Mouse (Mus musculus): ENCODE data around the gene Far1.
A peak's percentile ranks its signal among the peaks of the same experiment; 100 is the strongest.

The Far1 gene

DNA sequence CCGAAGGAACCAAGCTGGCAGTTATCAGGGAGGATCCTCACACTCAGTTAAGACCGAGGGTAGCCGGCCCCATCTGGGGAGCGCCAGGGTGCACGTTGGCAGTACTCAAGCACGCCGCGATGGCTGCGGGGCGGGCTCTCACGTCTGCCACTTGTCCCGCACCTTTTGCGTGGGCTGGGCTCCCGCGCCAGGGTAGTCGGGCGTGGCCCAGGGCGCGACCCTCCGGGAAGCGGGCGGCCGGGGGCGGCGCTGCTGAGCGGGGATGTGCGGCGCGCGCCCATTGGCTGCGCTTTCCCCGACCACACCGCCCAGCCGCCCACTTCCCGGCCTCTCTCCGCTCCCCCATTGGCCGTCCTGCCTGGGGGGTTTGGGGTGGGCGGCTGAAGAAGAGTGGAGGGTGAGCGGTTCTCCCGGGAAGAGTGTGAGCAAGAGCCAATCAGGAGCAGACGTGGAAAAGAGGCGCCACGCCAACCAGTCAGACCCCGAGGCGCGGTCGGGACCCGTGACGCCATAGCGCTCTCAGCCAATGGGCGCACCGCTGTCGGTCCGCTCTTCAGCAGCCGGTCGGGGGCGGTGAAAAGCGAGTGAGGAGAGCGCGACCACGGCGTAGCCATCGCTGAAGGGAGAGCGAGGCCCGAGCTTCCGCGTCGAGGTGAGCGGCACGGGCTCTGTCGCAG lies at the start of gene Far1:
Gene Far1, plus strand, starts transcription at position 549 of the 677 bp plus-strand sequence.
- peak; percentile 98 for DNase-seq

DNA sequence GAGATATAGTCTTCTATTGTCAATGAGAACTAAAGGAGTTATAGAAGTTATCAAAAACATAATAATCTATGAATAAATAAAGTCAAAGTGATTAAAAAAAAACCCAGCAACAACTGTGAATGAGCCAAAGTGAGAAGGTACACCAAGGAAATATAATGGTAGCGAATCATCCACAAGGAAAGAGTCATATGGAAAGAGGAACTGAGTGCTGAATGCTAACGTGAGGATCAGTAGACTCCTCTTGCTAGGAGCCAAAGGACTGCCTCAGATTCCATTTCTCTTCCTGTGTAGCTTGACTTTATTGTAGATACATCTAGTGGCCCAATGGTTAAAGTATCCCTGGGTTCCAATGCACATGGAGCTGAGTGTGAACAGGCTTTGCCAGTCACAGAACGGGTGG lies 45.3 kb upstream of the Far1 start:
- no peak for DNase-seq

DNA sequence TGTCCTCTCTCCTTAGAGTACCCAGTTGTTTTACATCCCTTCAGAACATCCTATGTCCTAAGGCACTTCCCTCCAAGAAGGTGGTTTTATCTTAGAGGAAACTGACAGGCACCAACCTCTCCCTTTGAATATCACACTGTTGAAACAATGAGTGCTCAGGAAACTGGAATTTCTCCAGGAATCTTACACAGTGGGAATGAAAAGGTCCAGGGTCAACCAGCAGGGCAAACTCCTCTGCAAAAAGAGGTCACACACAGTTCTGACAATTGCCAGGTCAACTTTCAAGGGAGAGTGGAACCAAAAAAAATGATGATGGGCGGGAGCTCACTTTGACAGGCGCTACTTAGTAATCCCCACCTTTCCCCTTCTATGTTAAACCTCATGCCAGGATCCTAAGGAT lies 43.0 kb upstream of the Far1 start:
- DNase-seq, result no peak

DNA sequence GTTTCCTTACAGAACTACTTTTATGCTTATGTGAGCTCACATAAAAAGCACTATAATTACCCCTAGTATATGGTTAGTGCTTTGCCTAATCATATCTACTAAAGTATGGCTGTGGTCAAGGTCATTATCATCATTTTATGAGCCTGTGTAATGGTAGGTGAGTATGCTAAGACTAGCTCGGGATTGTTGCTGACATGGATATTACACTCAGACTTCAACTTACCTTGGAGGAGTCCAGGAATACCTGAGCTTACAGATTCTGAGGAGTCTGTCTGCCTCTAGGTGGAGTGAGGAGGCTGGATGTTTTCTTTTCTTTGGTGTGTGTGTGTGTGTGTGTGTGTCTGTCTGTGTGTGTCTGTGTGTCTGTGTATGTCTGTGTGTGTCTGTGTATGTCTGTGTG lies 42.0 kb upstream of the Far1 start:
- no peak for DNase-seq

DNA sequence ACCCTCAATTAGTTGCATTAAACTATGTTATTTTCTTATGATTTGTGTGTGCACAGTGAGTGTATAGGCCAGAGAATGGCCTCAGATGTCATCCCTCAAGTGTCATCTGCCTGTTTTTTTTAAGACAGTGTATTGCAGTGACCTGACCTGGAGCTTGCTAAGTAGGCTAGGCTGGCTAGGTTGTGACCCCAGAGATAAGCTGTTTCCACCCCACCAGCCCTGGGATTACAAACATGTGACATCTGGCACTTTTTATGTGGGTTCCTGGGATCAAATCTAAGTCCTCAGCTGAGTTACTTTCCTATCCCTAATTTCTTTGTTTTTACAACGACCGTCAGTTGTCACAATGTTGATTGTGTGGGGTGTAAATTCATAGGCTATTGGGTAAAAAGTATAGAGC lies 17.8 kb upstream of the Far1 start:
- no peak for DNase-seq

DNA sequence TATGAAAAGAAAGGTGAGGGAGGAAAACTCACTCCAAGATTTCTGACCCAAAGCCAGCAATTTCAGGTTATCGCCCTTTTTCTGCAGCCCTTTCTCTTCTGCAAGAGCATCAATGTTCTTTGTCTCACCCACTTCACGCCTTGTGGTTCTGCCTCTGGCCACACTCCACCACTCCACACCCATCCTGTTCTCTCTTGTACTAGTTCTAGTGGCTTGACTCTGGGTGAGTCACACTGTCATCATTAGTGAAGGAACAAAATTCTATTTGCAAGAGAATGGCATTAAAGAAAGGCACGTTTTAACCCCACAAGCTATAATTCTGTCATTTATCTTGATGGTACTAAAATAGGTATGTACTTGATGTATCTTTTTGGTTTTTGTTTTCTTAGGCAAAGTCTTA lies 15.2 kb upstream of the Far1 start:
- DNase-seq, result no peak

DNA sequence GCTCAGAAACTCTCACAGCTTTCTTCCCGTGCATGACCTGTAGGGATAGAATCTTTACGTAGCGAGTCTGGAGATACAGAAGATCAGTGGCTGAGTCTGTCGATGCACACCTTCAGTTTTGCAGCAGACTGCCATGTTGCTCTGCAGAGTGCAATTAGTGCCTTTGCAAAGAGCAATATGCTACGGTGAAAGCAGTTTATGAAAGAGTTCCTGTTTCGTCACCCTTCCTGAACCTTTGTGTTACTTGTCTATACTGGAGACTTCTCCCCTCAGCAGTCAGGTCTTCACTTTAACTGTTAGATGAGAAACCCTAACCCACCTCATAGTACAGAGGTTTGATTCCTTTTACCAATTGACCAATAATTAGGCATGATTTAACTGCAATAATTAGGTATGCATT lies 13.8 kb upstream of the Far1 start:
- DNase-seq, result no peak

DNA sequence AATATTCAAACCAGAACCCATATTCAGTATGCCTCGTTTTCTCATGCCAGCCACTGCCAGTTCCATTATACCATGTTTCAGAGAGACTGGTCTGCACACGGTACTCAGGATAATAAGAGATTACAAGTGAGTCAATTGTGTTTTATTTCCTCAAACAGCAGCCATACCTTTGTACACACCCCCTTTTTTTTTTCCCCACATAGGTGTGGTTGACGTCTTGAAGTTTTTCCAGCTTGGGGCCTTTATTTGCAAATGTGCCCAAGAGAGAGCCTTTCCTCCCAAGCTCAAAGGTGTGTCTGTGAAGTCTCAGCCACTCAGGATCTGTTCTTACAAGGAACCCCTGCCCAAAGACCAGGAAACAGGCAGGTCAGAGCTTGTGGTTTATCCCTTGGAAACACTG lies 11.2 kb upstream of the Far1 start:
- no peak for DNase-seq

DNA sequence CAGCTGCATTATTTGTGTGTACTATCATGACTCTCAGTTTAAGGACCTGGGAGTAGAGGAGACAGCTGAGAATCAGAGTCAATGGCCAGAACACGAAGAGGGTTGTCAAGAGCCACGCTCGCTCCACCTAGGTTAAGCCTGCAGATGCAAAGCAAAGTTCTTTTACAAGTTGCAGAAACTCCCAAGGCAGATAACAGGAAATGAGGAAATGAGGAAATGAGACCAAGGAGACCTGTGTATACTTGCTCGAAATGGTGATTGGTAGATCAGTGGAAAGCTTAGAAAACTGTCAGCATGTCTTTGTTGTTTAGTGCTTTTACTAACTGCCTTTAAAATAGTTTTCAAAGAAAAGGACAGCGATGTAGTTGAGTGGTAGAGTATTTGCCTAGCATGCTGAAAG lies 8.6 kb upstream of the Far1 start:
- DNase-seq, result no peak

DNA sequence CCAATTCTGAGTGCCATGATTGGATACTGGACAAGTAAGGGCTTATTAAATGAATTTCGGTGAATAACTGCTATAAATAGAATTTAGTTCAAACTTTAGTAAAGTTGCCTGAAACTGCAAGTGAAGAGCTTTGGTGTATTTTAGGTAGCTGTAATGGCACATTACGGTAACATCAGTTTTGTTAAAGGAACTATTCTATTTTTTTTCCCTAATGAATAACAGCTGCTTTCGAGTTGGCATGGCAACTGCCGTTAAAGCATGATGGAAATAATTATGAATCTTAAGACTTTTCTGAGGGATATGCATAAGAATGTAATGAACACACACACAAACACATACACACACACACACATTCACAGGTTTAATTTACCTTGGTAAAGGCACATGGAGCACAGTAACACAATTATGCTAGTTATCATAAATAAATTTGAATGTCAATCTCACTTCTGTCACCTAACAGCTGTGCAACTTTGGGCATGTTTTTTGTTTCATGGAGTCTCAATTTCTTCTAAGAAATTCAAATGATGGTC lies 8.1 kb upstream of the Far1 start:
- DNase-seq, result no peak

DNA sequence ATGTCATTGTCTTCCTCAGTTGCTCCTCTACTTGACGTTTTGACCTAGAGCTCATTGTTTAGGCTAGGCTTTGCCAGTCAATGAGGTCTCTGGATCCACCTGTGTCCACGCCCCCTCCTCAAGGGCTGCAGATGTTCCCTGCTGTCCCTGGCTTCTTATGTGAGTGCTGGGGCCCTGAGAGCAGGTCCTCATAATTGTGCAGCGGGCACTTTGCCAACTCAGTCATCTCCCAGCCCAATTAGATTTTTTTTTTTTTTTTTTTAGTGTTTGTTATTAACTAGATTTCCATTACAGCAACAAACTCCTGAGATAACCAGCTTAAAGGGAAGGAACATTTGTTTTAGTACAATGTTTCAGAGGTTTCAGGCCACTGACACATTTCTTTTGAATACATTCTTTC lies 5.8 kb upstream of the Far1 start:
- no peak for DNase-seq

DNA sequence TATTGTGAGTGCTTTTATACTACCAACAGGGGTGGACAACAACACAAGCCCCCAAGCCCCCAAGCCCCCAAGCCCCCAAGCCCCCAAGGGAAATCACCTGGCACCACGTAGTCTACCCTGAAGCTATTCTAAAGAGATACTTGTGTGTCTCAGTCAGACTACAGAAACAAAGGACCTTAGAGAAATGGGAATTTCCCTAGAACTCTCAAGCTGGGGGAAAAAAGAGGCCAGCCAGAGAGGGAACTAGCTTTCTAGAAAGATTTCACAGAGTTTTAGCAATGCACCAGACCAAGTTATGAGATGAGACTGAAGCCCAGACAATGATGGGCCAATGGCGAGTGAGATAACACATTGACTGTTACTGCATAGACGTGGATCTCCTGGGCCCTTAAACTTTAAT lies 2.2 kb upstream of the Far1 start:
- DNase-seq, result no peak

DNA sequence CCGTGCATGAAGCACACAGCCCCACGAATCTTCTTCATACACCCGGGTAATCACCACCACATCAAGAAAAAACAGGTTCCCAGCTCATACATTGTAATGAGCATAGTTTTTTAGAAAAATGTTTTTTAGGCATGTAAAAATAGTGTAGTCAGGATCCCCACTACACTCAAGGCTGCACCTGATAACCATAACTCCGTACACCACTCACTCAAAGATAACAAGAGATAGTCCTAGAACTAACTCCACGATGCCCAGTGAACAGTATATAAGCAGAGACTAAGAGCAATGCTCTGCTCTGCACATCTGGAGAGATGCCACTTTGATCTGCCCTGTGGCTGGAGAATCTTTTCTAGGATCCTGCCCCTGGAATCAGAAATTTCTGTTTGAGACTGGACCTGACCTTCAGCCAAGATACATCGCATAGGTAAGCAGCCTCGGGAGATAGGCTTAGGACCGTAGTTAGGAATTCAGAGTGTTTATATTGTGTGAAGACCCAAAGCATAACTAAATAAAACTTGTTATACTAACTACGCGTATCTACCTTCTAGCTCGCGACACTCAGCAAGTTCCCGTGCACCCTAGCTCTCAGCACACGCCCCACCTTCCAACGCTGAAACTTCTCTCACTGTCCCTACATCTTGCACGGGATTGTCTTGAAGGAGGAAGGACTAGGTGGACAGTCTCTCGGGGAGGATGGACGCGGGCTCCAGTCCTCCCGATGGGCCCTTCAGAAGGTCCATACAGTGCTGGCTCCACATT lies 928 bp upstream of the Far1 start:
- no peak for DNase-seq

DNA sequence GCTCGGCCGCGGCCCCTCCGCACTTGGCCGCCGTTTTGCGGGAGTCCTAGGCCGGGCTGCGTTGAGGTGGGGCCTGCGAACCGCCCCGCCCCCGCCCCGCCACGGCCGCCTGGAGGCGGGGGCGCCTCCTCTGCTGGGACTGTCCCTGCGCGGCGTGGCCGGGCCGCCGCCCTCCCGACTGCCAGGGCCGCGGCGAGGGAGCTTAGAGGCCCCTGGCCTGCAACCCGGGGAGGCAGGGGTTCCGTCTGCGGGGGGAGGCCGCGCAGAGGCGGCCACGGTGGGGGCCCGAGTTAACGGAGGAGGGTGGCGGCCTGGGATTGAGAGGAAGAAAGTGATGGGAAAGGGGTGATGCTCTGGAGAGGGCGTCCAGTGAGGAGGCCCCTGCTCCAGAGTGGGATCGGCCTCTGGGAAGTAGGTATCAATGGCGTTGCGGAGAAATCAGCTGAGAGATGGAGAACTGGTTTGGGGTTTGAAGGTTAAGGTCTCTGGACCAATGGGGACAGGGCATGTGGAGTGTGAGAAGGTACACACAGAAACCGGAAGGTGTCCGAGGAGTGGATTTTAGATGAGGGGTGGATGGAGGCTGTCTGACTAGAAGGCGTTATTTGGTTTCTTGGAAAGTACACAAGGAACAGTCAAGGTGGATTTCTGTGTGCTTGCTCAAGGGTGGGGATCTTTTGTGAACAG lies 472 bp downstream of the Far1 start:
- peak; percentile 56 for DNase-seq

DNA sequence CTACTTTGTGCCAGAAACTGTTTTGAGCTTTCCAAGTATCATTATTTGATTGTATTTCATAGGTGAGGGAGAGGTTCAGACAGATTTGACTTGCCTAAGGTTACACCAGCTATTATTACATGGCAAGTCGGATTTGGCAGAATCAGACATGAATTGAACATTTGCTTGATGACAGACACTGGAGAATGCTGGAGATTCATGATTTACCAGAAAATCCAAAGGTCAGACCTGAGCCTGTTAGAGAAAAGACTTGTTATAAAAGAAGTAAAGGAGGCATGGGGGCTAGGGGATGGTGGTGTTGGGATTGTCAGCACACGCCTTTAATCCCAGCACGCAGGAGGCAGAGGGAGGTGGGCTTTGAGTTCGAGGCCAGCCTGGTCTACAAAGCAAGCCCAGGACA lies 2.2 kb downstream of the Far1 start:
- DNase-seq, result no peak

DNA sequence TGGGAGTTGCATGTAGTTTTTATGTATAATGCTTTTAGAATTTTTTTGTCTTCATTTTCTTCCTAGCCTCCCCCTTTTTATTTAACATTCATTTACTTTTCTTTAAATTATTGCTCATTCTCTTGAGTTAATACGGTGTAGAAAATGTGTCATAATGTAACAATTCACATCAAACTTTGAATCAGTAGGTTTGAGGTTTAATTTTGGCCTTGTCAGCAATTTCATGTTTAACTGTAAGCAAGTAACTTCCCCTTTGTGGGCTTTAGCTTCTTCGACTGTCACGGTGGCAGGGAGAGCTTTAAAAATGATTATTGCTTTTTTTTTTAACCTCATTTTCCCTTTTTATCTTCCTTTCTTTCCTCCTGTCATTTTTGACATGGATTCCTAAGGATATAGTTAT lies 4.8 kb downstream of the Far1 start:
- DNase-seq, result no peak

DNA sequence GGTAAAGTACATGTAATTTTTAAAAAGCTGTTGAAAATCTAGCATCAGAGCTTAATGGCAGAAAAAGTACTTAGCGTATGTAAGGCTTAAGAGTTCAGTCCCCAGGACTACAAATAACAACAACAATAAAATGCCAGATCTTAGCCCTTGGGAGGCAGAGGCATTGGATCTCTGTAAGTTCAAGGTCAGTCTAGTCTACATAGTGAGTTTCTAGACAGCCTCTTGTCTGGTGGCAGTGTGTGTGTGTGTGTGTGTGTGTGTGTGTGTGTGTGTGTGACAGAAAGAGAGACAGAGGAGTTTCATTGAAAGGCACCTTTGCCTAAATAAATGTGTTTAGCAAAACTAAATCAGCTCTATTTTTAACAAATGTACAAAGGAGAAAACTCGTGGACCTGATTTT lies 5.3 kb downstream of the Far1 start:
- DNase-seq, result no peak

DNA sequence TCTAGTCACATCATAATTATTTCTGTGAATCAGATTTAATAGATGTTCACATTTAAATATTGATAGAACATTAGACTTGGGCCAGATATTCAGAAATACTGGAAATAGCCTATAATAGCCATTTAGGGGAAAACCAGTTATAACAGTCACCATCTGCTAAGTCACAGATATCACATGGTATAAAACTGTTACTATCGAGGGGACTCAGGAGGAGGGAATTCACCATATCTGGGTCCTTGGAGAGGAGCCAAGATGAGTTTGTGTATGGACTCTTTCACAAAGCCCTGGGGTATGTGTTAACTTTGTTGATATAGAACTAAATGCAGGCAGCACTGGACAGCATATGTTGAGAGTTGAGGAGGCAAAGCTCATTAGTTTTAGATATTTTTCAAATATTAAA lies 29.5 kb downstream of the Far1 start:
- DNase-seq, result no peak

DNA sequence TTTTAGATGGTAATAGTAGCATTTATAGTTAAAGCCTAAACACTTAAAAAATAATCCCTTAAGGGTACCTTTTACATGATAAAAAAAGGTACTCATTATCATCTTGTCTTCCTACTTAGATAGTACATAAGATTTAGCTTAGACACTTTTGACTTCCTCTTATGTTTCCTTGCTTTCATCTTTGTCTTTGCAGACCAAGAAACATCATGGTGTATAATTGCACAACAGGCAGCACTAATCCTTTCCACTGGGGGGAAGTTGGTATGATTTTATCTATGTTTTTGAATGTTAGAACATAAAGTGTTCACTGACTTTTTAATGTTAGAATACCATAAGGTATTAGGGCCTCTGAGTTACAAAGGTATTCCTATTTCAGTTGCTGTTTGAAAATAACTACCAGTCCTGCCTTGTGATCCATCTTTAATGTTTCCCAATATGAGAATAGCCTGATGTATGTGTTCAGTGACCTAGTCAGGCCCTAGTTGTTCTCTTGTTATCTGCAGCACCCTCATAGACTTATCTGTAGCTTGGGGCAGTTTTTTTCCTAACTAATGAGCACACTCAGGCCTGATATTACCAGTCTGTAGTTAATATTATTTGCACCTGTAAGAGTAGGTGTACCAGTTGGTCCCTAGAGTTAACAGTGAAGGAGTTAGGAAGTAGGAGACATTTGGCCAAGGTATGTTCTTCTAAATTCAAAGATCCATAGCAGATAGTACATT lies 38.3 kb downstream of the Far1 start:
- DNase-seq, result no peak

DNA sequence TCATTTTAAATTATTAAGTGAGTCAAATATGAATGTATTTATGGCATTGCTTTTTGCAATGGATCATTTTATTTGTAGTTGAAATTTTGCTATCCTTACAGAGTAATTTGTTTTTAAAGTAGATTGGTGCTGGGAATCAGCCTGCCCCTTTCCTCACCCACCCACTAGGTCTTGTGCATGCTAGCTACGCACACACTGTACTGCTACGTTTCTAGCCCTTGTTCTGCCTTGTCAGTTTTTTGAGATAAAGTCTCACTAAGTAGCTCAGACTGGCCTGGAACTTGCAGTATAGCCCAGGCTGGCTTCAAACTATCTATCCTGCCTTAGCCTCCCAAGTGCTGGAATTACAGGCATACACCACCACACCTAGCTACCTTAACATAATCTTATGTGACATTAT lies 38.9 kb downstream of the Far1 start:
- no peak for DNase-seq

DNA sequence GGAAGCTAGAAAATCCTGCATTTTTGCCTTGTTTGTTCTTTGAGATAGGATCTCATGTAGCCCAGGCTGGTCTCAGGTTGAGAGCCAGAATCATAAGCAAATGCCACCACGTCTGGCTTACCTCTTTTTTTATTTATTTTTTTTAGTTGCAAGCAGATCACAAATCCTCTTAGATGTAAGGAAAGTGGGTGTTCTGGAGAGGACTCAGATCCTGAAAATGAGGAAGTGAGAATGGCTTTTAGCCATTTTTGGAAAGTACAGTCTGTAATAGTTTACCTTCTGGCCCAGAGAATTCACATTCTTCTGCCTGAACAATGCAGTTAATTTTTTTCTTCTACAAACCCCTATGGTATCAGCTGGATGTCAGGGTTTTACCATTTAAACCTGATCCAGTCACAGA lies 42.5 kb downstream of the Far1 start:
- no peak for DNase-seq

DNA sequence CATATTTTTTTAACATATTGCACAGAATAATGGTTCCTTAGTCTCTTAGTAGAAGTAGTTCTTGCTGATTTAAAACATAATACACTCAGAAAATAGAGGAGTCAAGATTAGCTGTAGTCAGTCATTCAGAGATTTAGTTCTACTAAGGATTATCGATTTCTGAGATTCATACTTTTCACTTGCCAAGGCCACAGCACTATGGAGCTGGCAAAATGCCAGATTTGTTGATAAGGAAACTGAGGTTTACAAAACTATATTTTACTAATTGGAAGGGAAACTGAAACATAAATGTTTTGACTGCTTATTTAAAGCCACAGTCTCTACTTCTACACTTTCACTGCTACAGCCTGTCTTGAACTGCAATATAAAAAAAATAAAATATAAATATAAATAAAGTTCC lies 53.3 kb downstream of the Far1 start:
- DNase-seq, result no peak

DNA sequence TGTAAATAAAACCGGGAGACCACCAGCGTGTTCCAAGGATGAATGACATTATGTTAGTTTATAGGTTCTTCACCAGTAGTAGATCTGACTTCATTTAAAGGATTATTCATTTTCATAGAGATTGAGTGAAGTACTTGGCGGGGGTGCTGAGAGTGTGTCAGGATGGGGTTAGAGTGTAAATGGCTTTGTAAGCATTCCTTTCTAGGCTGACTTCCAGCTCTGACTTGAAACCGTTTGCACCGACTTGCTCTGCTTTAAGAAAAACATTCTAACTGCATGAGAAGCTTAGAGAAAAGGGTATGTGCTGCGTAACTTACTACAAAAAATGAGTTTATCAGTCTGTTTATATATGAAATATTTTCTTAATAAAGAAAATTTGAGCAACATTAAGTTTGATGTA lies 57.5 kb downstream of the Far1 start:
- no peak for DNase-seq
